ENCODE assay signal across 9 mouse cellular contexts in genomic region chr4:69196094-69196493, GRCm38 (mm10).
A peak's percentile ranks its signal among the peaks of the same experiment; 100 is the strongest.
DNase-seq lines count a peak whose midpoint lies in the region; ATAC-seq lines count a peak whose summit lies in the region.
"Had no signal": no experiment of that assay in that cellular context is flagged by ENCODE, and none has a peak within 500 bp of the region (broad histone marks: within the 10 kb centered on the region; RNA-seq: fewer than 3 reads in every experiment).

No protein-coding gene starts in this region.

- no peaks in the 10 kb centered on the region for H3K9me3 ChIP-seq in liver, embryonic 11.5 days (ENCODE audit: control insufficient read depth, low read length)
- H3K9me3 ChIP-seq in forebrain, embryonic 13.5 days (replicated peaks), result no peaks in the 10 kb centered on the region
- H3K9me3 ChIP-seq in intestine, embryonic 16.5 days (ENCODE audit: control insufficient read depth, low read length), result no peaks in the 10 kb centered on the region
- H3K9me3 ChIP-seq in neural tube, embryonic 12.5 days, result no peaks in the 10 kb centered on the region
- H3K9me3 ChIP-seq: liver, embryonic 15.5 days had no signal

- H3K9ac ChIP-seq in liver, embryonic 11.5 days (ENCODE audit: low read depth, low read length), result no peak overlapping the region
- H3K9ac ChIP-seq in forebrain, embryonic 13.5 days, result peak overlapping the region; percentile 69; the same call in 1 of the 2 replicates
- H3K9ac ChIP-seq in intestine, embryonic 16.5 days (ENCODE audit: low read depth, low read length), result no peak overlapping the region
- H3K9ac ChIP-seq in neural tube, embryonic 12.5 days, result peak overlapping the region; percentile 54; the same call in 1 of the 2 replicates
- H3K9ac ChIP-seq: liver, embryonic 15.5 days had no signal

- no peaks in the 10 kb centered on the region for H3K4me1 ChIP-seq in liver, embryonic 11.5 days (replicated peaks; ENCODE audit: control insufficient read depth, insufficient read depth, low read length)
- H3K4me1 ChIP-seq in forebrain, embryonic 13.5 days, result no peaks in the 10 kb centered on the region
- H3K4me1 ChIP-seq in intestine, embryonic 16.5 days (ENCODE audit: control insufficient read depth, insufficient read depth, low read length), result no peaks in the 10 kb centered on the region
- H3K4me1 ChIP-seq in neural tube, embryonic 12.5 days, result no peaks in the 10 kb centered on the region; the same call in 1 of the 2 replicates
- H3K4me1 ChIP-seq: liver, embryonic 15.5 days had no signal

- WGBS in liver, embryonic 11.5 days, result 73% methylated on average over 1 of the region's 1 CpGs
- 71% methylated on average over 1 of the region's 1 CpGs for WGBS in forebrain, embryonic 13.5 days
- 85% methylated on average over 1 of the region's 1 CpGs for WGBS in intestine, embryonic 16.5 days
- 91% methylated on average over 1 of the region's 1 CpGs for WGBS in neural tube, embryonic 12.5 days

- H3K27me3 ChIP-seq in liver, embryonic 11.5 days (replicated peaks; ENCODE audit: control insufficient read depth, insufficient read depth, low read length), result no peaks in the 10 kb centered on the region
- no peaks in the 10 kb centered on the region for H3K27me3 ChIP-seq in forebrain, embryonic 13.5 days
- H3K27me3 ChIP-seq in intestine, embryonic 16.5 days (replicated peaks; ENCODE audit: control insufficient read depth, insufficient read depth, low read length), result no peaks in the 10 kb centered on the region
- H3K27me3 ChIP-seq in neural tube, embryonic 12.5 days (replicated peaks), result no peaks in the 10 kb centered on the region
- H3K27me3 ChIP-seq: liver, embryonic 15.5 days had no signal

- H3K36me3 ChIP-seq in liver, embryonic 11.5 days (ENCODE audit: control insufficient read depth, insufficient read depth, low read length), result no peaks in the 10 kb centered on the region
- H3K36me3 ChIP-seq in forebrain, embryonic 13.5 days (ENCODE audit: poor library complexity, severe bottlenecking), result no peaks in the 10 kb centered on the region
- no peaks in the 10 kb centered on the region for H3K36me3 ChIP-seq in intestine, embryonic 16.5 days (ENCODE audit: control insufficient read depth, insufficient read depth, low read length)
- H3K36me3 ChIP-seq in neural tube, embryonic 12.5 days, result no peaks in the 10 kb centered on the region
- H3K36me3 ChIP-seq: liver, embryonic 15.5 days had no signal

- no peak for DNase-seq in liver, embryonic 11.5 days (ENCODE audit: low spot score)
- no peak for DNase-seq in liver
- DNase-seq in gastrocnemius, postnatal 10 days, result no peak
- no peak for DNase-seq in MN1 (ENCODE audit: low spot score)
- DNase-seq in ovary, postnatal 36 days (ENCODE audit: low spot score), result no peak

- peak overlapping the region; percentile 58 for H3K4me2 ChIP-seq in liver, embryonic 11.5 days
- peak overlapping the region; percentile 71 for H3K4me2 ChIP-seq in forebrain, embryonic 13.5 days
- peak overlapping the region; percentile 56 for H3K4me2 ChIP-seq in intestine, embryonic 16.5 days (ENCODE audit: low read depth, low read length)
- H3K4me2 ChIP-seq in neural tube, embryonic 12.5 days (replicated peaks), result peak overlapping the region; percentile 66

- H3K4me3 ChIP-seq in liver, embryonic 11.5 days (ENCODE audit: low read depth, low read length), result no peak overlapping the region; the same call in 1 of the 2 replicates
- peak overlapping the region; percentile 45 for H3K4me3 ChIP-seq in forebrain, embryonic 13.5 days
- H3K4me3 ChIP-seq in intestine, embryonic 16.5 days (ENCODE audit: low read length), result peak overlapping the region; percentile 40; the same call in 1 of the 2 replicates
- peak overlapping the region; percentile 38 for H3K4me3 ChIP-seq in neural tube, embryonic 12.5 days
- H3K4me3 ChIP-seq: liver, embryonic 15.5 days had no signal

- ATAC-seq in liver, embryonic 11.5 days (replicated peaks; ENCODE audit: low FRiP score), result no peak
- ATAC-seq in forebrain, embryonic 13.5 days, result peak; percentile 37
- ATAC-seq in intestine, embryonic 16.5 days, result no peak
- ATAC-seq in neural tube, embryonic 12.5 days (ENCODE audit: low FRiP score, low read depth), result 0 out of 2 replicates have a peak, but pooled peaks have one; percentile 30

- H3K27ac ChIP-seq in liver, embryonic 11.5 days (ENCODE audit: low read depth, low read length), result no peak overlapping the region
- H3K27ac ChIP-seq in forebrain, embryonic 13.5 days, result no peak overlapping the region
- no peak overlapping the region for H3K27ac ChIP-seq in intestine, embryonic 16.5 days (ENCODE audit: low read length)
- H3K27ac ChIP-seq in neural tube, embryonic 12.5 days, result no peak overlapping the region
- H3K27ac ChIP-seq: liver, embryonic 15.5 days had no signal

Comparison
In these comparisons a context has a peak if more than half of its experiments do, and no peak if none do; other contexts are left out.
1. ATAC-seq: peak in forebrain, embryonic 13.5 days (single experiment) and neural tube, embryonic 12.5 days (single experiment); none in liver, embryonic 11.5 days (single experiment) and intestine, embryonic 16.5 days (single experiment).
2. H3K9ac ChIP-seq: peak in forebrain, embryonic 13.5 days (single experiment) and neural tube, embryonic 12.5 days (single experiment); none in liver, embryonic 11.5 days (single experiment) and intestine, embryonic 16.5 days (single experiment).
3. Peak in every context shown above with its lines, with median percentiles within 50 percentile points of each other: H3K4me2 ChIP-seq.